Mouse (Mus musculus): ENCODE data around the gene Lpcat3. TPM values are rescaled to one million over a fixed set of nuclear protein-coding genes. Genes with fewer than 3 reads are reported as not detected.

Gene Lpcat3
- total RNA-seq, 1 experiment from 2014 or later: 31.5 TPM

Other genes starting within 250 kb of the Lpcat3 start
- 19.9 and 20.5 TPM in 2 replicates for gene Pex5, start 248.0 kb upstream of the Lpcat3 start, total RNA-seq (2017)
- gene Clstn3, start 198.2 kb upstream of the Lpcat3 start, total RNA-seq (2017): 12.5 and 15.8 TPM in 2 replicates
- 1.9 and 2.7 TPM in 2 replicates for gene C1rl, start 169.9 kb upstream of the Lpcat3 start, total RNA-seq (2017)
- gene C1ra, start 150.6 kb upstream of the Lpcat3 start, total RNA-seq (2017): 1.7 and 3.9 TPM in 2 replicates
- not detected in 2 replicates for gene C1s1, start 120.7 kb upstream of the Lpcat3 start, total RNA-seq (2017)
- not detected in 2 replicates for gene C1rb, start 92.7 kb upstream of the Lpcat3 start, total RNA-seq (2017)
- 0.23 TPM in 1 of 2 replicates, not detected in the other for gene C1s2, start 26.9 kb upstream of the Lpcat3 start, total RNA-seq (2017)
- gene Emg1, start 49.2 kb downstream of the Lpcat3 start, total RNA-seq (2017): 222 and 280 TPM in 2 replicates
- gene Phb2, start 49.3 kb downstream of the Lpcat3 start, total RNA-seq (2017): 402 and 404 TPM in 2 replicates
- gene Ptpn6, start 75.7 kb downstream of the Lpcat3 start, total RNA-seq (2017): 235 and 315 TPM in 2 replicates
- gene Grcc10, start 78.3 kb downstream of the Lpcat3 start, total RNA-seq (2017): 112 and 129 TPM in 2 replicates
- gene Gm45234, start 93.0 kb downstream of the Lpcat3 start, total RNA-seq (2017): not detected in 2 replicates
- 4.6 and 6.7 TPM in 2 replicates for gene Atn1, start 93.5 kb downstream of the Lpcat3 start, total RNA-seq (2017)
- gene Eno2, start 106.6 kb downstream of the Lpcat3 start, total RNA-seq (2017): 0.46 TPM in 1 of 2 replicates, not detected in the other
- not detected in 2 replicates for gene Lrrc23, start 116.7 kb downstream of the Lpcat3 start, total RNA-seq (2017)
- gene Spsb2, start 145.6 kb downstream of the Lpcat3 start, total RNA-seq (2017): 1.1 and 3.8 TPM in 2 replicates
- gene Tpi1, start 151.3 kb downstream of the Lpcat3 start, total RNA-seq (2017): 158 and 197 TPM in 2 replicates
- 76.5 and 84.3 TPM in 2 replicates for gene Usp5, start 166.5 kb downstream of the Lpcat3 start, total RNA-seq (2017)
- gene Cdca3, start 166.5 kb downstream of the Lpcat3 start, total RNA-seq (2017): 73.5 and 92.1 TPM in 2 replicates
- gene Gnb3, start 177.2 kb downstream of the Lpcat3 start, total RNA-seq (2017): not detected in 2 replicates
- gene P3h3, start 194.7 kb downstream of the Lpcat3 start, total RNA-seq (2017): 8.3 and 8.7 TPM in 2 replicates
- gene Gpr162, start 201.0 kb downstream of the Lpcat3 start, total RNA-seq (2017): 0.24 and 0.32 TPM in 2 replicates
- 0.73 TPM in 2 replicates for gene Cd4, start 225.2 kb downstream of the Lpcat3 start, total RNA-seq (2017)
- 0.82 and 1.6 TPM in 2 replicates for gene Lag3, start 248.7 kb downstream of the Lpcat3 start, total RNA-seq (2017)